21 mouse cellular contexts compared by ENCODE assay signal in the genomic region with DNA sequence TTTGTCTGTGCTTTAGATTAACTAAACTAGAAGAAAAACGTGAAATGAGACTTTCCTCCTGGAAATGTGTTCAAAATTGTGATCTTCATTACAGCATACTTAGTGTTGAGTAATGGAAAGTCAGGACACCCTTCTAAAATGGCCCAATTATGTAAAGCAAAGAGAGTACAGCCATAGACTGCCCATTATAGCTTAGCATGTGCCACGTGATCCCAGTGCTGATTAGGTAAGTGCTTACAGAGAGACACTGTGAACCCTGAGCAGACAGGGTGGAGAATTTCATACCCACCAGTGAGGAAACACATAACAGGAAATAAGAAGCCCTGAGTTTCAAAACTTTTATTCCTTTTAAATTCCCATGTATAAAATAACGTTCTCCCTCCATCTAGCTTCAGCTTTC.
DNase-seq lines count a peak whose midpoint lies in the region; ATAC-seq lines count a peak whose summit lies in the region.
"Had no signal": no experiment of that assay in that cellular context is flagged by ENCODE, and none has a peak within 500 bp of the region (broad histone marks: within the 10 kb centered on the region; RNA-seq: fewer than 3 reads in every experiment).

No protein-coding gene starts in this region.

- no peak for ATAC-seq in midbrain, embryonic 11.5 days (ENCODE audit: low FRiP score)
- ATAC-seq in midbrain, embryonic 15.5 days (replicated peaks): no peak
- ATAC-seq: forebrain, embryonic 13.5 days; forebrain, postnatal 0 days had no signal

- no peak overlapping the region for H3K27ac ChIP-seq in midbrain, embryonic 11.5 days (ENCODE audit: low read depth, low read length)
- no peak overlapping the region for H3K27ac ChIP-seq in midbrain, embryonic 15.5 days
- H3K27ac ChIP-seq: embryonic facial prominence, embryonic 12.5 days; forebrain, embryonic 13.5 days; gastrocnemius, adult 2 months; heart, adult 2 months; heart, embryonic 15.5 days; hindbrain, embryonic 10.5 days; hindbrain, embryonic 15.5 days had no signal

- H3K27me3 ChIP-seq in midbrain, embryonic 11.5 days (ENCODE audit: control insufficient read depth, insufficient read depth, low read length): no peaks in the 10 kb centered on the region
- no peaks in the 10 kb centered on the region for H3K27me3 ChIP-seq in midbrain, embryonic 15.5 days (replicated peaks)
- H3K27me3 ChIP-seq: embryonic facial prominence, embryonic 12.5 days; forebrain, embryonic 13.5 days; heart, embryonic 15.5 days; hindbrain, embryonic 15.5 days had no signal

- WGBS in midbrain, embryonic 11.5 days: 79% methylated on average over 3 of the region's 3 CpGs
- WGBS in midbrain, embryonic 15.5 days: 65% methylated on average over 3 of the region's 3 CpGs

- no peak overlapping the region for H3K4me3 ChIP-seq in midbrain, embryonic 11.5 days (ENCODE audit: low read depth, low read length)
- no peak overlapping the region for H3K4me3 ChIP-seq in midbrain, embryonic 15.5 days
- H3K4me3 ChIP-seq: embryonic facial prominence, embryonic 12.5 days; forebrain, embryonic 13.5 days; gastrocnemius, adult 2 months; heart, adult 2 months; heart, embryonic 15.5 days; hindbrain, embryonic 10.5 days; hindbrain, embryonic 15.5 days had no signal

- H3K4me1 ChIP-seq in midbrain, embryonic 11.5 days (ENCODE audit: control insufficient read depth, insufficient read depth, low read length): no peaks in the 10 kb centered on the region
- H3K4me1 ChIP-seq in midbrain, embryonic 15.5 days: no peaks in the 10 kb centered on the region
- H3K4me1 ChIP-seq: forebrain, embryonic 13.5 days; heart, embryonic 15.5 days; hindbrain, embryonic 10.5 days; hindbrain, embryonic 15.5 days had no signal

- DNase-seq in midbrain, embryonic 11.5 days (ENCODE audit: low spot score, missing footprints): peak; percentile 54
- DNase-seq in gonadal fat pad, adult 2 months (ENCODE audit: low read depth): peak; percentile 68
- peak; percentile 5 for DNase-seq in lung, postnatal 14 days
- DNase-seq in gastrocnemius, adult 18-20 months (ENCODE audit: low spot score): no peak
- no peak for DNase-seq in spleen, adult 18-20 months
- no peak for DNase-seq in layer of hippocampus, postnatal 10 days (ENCODE audit: low spot score in 2 of 2)
- DNase-seq: adrenal gland, postnatal 36 days; cerebellum, adult 2 months; cerebellum, postnatal 10 days; forebrain, postnatal 0 days; gastrocnemius, adult 2 months; gastrocnemius, postnatal 36 days; heart, adult 2 months; heart, postnatal 14 days had no signal

- no peak overlapping the region for H3K4me2 ChIP-seq in midbrain, embryonic 11.5 days
- H3K4me2 ChIP-seq in midbrain, embryonic 15.5 days: no peak overlapping the region
- H3K4me2 ChIP-seq: embryonic facial prominence, embryonic 12.5 days; forebrain, embryonic 13.5 days; heart, embryonic 11.5 days; heart, embryonic 15.5 days; hindbrain, embryonic 15.5 days had no signal

- H3K36me3 ChIP-seq in midbrain, embryonic 11.5 days (ENCODE audit: control insufficient read depth, insufficient read depth, low read length): no peaks in the 10 kb centered on the region
- H3K36me3 ChIP-seq in midbrain, embryonic 15.5 days (replicated peaks): no peaks in the 10 kb centered on the region
- H3K36me3 ChIP-seq: embryonic facial prominence, embryonic 12.5 days; heart, embryonic 15.5 days; hindbrain, embryonic 10.5 days; hindbrain, embryonic 15.5 days had no signal

- no peaks in the 10 kb centered on the region for H3K9me3 ChIP-seq in midbrain, embryonic 11.5 days (ENCODE audit: control insufficient read depth, low read length)
- H3K9me3 ChIP-seq in midbrain, embryonic 15.5 days: no peaks in the 10 kb centered on the region
- H3K9me3 ChIP-seq: embryonic facial prominence, embryonic 12.5 days; forebrain, embryonic 13.5 days; heart, embryonic 15.5 days; hindbrain, embryonic 10.5 days; hindbrain, embryonic 15.5 days had no signal

- H3K9ac ChIP-seq in midbrain, embryonic 11.5 days (ENCODE audit: low read length): no peak overlapping the region
- no peak overlapping the region for H3K9ac ChIP-seq in midbrain, embryonic 15.5 days
- H3K9ac ChIP-seq: embryonic facial prominence, embryonic 12.5 days; forebrain, embryonic 13.5 days; forebrain, postnatal 0 days; heart, embryonic 15.5 days; hindbrain, embryonic 15.5 days had no signal

Comparison
In these comparisons a context has a peak if more than half of its experiments do, and no peak if none do; other contexts are left out.
1. DNase-seq: peak in midbrain, embryonic 11.5 days (single experiment), gonadal fat pad, adult 2 months (single experiment) and lung, postnatal 14 days (single experiment); none in gastrocnemius, adult 18-20 months (single experiment), spleen, adult 18-20 months (0 of 2) and layer of hippocampus, postnatal 10 days (0 of 2).